Mouse (Mus musculus) MEL (cell line): ENCODE results near the gene Hacl1.

ENCODE experiments used
- E2F4 ChIP-seq: IDR thresholded peaks from 2 replicates; pipeline ENCODE4 v1.6.1; 2011; ENCODE audit warnings: low read depth, low read length, improper control_type of control experiment, borderline replicate concordance
- JUND ChIP-seq: IDR thresholded peaks from 2 replicates; pipeline ENCODE4 v1.6.1; 2011; ENCODE audit warnings: low read depth, mild to moderate bottlenecking, improper control_type of control experiment, low read length
- KAT2A ChIP-seq: conservative IDR thresholded peaks from 2 replicates; pipeline ENCODE4 v1.6.1; 2012; ENCODE audit warnings: low read depth, low read length, improper control_type of control experiment, inconsistent platforms
- MAFK ChIP-seq: IDR thresholded peaks from 2 replicates; pipeline ENCODE4 v1.6.1; 2011; ENCODE audit warnings: low read depth, mild to moderate bottlenecking, low read length, improper control_type of control experiment, borderline replicate concordance
- MAX ChIP-seq: IDR thresholded peaks from 2 replicates; pipeline ENCODE4 v1.6.1; 2011; ENCODE audit warnings: low read length, improper control_type of control experiment
- NELFE ChIP-seq: IDR thresholded peaks from 2 replicates; pipeline ENCODE4 v1.6.1; 2011; ENCODE audit warnings: low read depth, low read length, improper control_type of control experiment
- POLR2A ChIP-seq, 2 experiments: IDR thresholded peaks; 2 replicates each; pipeline ENCODE4 v1.6.1; 2011 to 2012; ENCODE audit warnings: low read length in 2 of 2, mild to moderate bottlenecking in 2 of 2, control low read depth in 1 of 2, improper control_type of control experiment in 1 of 2, low read depth in 1 of 2, moderate library complexity in 1 of 2; ENCODE audit not compliant: control insufficient read depth in 1 of 2, insufficient read depth in 1 of 2, poor library complexity in 1 of 2
- POLR2AphosphoS2 ChIP-seq: IDR thresholded peaks from 2 replicates; pipeline ENCODE4 v1.6.1; 2011; ENCODE audit warnings: low read length, improper control_type of control experiment
- RAD21 ChIP-seq: IDR thresholded peaks from 2 replicates; pipeline ENCODE4 v1.6.1; 2011; ENCODE audit warnings: mild to moderate bottlenecking, low read depth, low read length, improper control_type of control experiment
- USF1 ChIP-seq: IDR thresholded peaks from 2 replicates; pipeline ENCODE4 v1.6.1; 2014; ENCODE audit warnings: low read depth, mild to moderate bottlenecking, inconsistent platforms, low read length, improper control_type of control experiment, moderate library complexity

DNA sequence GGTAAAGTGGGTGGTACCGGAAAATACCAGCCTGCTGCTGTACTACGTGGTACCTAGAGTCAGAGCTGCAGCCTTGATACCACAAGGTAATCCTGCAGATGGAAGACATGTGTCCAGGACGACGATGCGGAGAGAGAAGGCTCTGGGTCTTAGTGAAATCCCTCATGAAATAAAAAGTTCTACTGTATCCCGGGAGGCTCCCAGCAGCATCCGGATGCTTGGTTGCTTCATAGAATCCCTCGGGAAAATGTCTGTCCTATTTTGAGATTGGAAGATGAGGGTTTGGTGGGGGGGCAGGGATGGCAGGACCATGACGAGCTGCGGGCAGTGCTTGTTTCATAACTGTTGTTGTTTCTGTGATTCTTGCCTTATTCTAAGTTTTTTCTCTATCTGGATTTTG, 6.9 kb upstream of the Hacl1 start:
- TF ChIP-seq POLR2A (IDR thresholded peaks at IDR 0.05; ENCODE audit: control insufficient read depth in 1 of 2, insufficient read depth in 1 of 2, low read depth in 1 of 2, low read length in 2 of 2, poor library complexity in 1 of 2) (no peak), MAFK (no peak), MAX (no peak), POLR2AphosphoS2 (no peak), E2F4 (no peak), USF1 (no peak), RAD21 (no peak), NELFE (no peak), JUND (no peak), KAT2A (no peak)
